Mouse (Mus musculus): Measurements from ENCODE around the gene Apln. TPM values are rescaled to one million over a fixed set of nuclear protein-coding genes. Genes with fewer than 3 reads are reported as not detected.

Gene Apln
- total RNA-seq, 2 experiments from 2014 or later = 1.5 to 23.2 TPM

GRCm38 (mm10) chrX:48019940-48020339 lies 14.7 kb downstream of the Apln start:
- DNase-seq (ENCODE audit: low spot score in 2 of 2) = peak; percentile 51 to 67

- no peak for DNase-seq (ENCODE audit: low spot score in 2 of 2)
Measured at GRCm38 (mm10) chrX:48019359-48019758, 15.3 kb downstream of the Apln start.

- DNase-seq (ENCODE audit: low spot score in 2 of 2) = no peak
Measured at GRCm38 (mm10) chrX:48016906-48017601, 17.6 kb downstream of the Apln start.

GRCm38 (mm10) chrX:48011656-48012055 lies 23.0 kb downstream of the Apln start:
- no peak for DNase-seq (ENCODE audit: low spot score in 2 of 2)

- DNase-seq (ENCODE audit: low spot score in 2 of 2) = no peak
Measured at GRCm38 (mm10) chrX:48006062-48006461, 28.6 kb downstream of the Apln start.

- no peak for DNase-seq (ENCODE audit: low spot score in 2 of 2)
Measured at GRCm38 (mm10) chrX:48004786-48005185, 29.9 kb downstream of the Apln start.

- no peak for DNase-seq (ENCODE audit: low spot score in 2 of 2)
Measured at GRCm38 (mm10) chrX:48001151-48001550, 33.5 kb downstream of the Apln start.

GRCm38 (mm10) chrX:47998412-47998811 lies 36.2 kb downstream of the Apln start:
- DNase-seq (ENCODE audit: low spot score in 2 of 2) = no peak

GRCm38 (mm10) chrX:47992606-47993005 lies 42.0 kb downstream of the Apln start:
- DNase-seq (ENCODE audit: low spot score in 2 of 2) = peak; percentile 70 to 77

- peak in 1 of 2 experiments; percentile 19 for DNase-seq (ENCODE audit: low spot score in 2 of 2)
Measured at GRCm38 (mm10) chrX:47988024-47988423, 46.6 kb downstream of the Apln start.

GRCm38 (mm10) chrX:47985000-47985619 lies 49.5 kb downstream of the Apln start:
- peak; percentile 24 to 34 for DNase-seq (ENCODE audit: low spot score in 2 of 2)

- no peak for DNase-seq (ENCODE audit: low spot score in 2 of 2)
Measured at GRCm38 (mm10) chrX:47977078-47977477, 57.6 kb downstream of the Apln start.

GRCm38 (mm10) chrX:47976551-47976950 lies 58.1 kb downstream of the Apln start:
- no peak for DNase-seq (ENCODE audit: low spot score in 2 of 2)

Other genes starting within 250 kb of the Apln start
- gene Smarca1, start 141.9 kb downstream of the Apln start, total RNA-seq (2021) = 10 to 100 TPM; 31.8 to 33.0 TPM
- 10 to 100 TPM; 33.6 to 53.0 TPM for gene Ocrl, start 122.5 kb downstream of the Apln start, total RNA-seq (2021)
- gene Xpnpep2, start 73.9 kb upstream of the Apln start, total RNA-seq (2021) = 1 to 10 TPM; 1.4 to 3.7 TPM
- gene Sash3, start 111.6 kb upstream of the Apln start, total RNA-seq (2021) = 1 to 10 TPM; 1.5 to 2.2 TPM
- gene Zdhhc9, start 174.0 kb upstream of the Apln start, total RNA-seq (2021) = 10 to 100 TPM; 17.4 to 18.9 TPM
- 10 to 100 TPM; 17.6 to 18.3 TPM for gene Utp14a, start 222.0 kb upstream of the Apln start, total RNA-seq (2021)

All from adrenal gland, adult 18-20 months (tissue).